Mouse (Mus musculus) urinary bladder, postnatal 14 days (tissue): Measurements from ENCODE around the gene Nostrin.

ENCODE experiments used
- DNase-seq: peaks from one replicate; pipeline ENCODE4 v3.0.0; 2021; ENCODE audit warnings: low spot score

The Nostrin gene

DNA sequence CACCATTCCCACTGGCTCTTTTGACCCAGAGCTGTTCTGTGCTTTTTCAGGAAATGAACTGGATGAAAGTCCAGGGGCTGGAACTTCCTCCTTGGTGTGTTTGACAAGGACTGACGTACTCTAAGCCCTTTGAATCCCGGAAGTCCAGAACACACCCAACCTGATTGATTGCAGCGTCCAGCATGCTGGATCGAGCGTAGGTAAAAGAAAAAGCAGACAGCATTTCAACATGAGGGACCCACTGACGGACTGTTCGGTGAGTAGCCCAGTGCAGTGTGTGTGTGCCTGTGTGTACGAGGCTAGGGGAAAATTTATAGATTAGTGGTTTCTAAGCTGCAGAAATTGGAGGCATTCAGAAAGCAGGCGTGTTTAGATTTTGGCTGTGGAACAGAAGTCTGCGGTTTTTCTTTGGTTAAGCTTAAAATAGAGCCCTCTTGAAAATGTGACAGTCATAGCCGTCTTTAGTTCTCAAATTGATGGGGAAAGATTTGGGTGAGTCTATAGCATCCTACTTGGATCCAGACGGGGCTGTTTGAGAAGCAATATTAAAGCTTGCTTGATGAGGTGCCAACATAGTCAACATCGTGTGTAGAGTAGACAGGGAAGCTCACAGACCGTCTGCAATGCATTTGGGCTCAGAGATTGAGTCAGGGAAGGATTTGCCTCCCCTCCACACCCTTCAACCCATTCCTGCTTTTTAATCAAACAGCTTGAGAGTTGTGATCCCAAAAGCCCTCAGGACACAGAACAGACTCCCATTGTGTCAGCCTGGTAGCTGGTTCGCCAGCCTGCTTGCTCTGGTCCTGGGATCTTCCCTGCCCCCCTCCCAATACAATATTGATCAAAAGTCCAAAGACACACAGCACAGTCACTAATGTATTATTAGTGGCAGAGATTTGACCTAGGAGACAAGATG is at the start of gene Nostrin:
TSS of gene Nostrin (plus strand) at position 140 of the 916 bp plus-strand sequence.
- DNase-seq, result peak; percentile 16

- DNase-seq, result no peak
Observed at GRCm38 (mm10) chr2:69086505-69087260, 48.9 kb upstream of the Nostrin start.

- DNase-seq, result no peak
Observed at GRCm38 (mm10) chr2:69095836-69096235, 39.8 kb upstream of the Nostrin start.

DNA sequence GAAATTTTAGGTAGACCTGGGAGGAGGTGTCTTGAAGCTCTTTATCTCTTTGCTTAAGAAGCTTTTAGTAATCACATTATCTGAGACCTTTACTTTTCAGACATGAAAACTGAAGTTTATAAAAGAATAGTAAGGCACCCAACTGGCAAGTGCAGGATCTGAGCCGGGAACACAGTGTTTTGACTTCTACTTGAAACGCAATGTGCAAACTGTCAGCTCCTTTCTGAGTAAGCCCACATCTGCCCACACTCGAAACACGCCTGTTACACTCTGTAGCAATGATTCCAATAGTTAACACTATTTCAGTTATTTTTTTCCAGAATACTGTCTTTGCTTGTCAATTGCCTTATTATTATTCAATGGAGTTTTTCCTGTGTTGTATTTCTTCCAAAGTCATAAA is 38.8 kb upstream of the Nostrin start:
- DNase-seq, result no peak

DNA sequence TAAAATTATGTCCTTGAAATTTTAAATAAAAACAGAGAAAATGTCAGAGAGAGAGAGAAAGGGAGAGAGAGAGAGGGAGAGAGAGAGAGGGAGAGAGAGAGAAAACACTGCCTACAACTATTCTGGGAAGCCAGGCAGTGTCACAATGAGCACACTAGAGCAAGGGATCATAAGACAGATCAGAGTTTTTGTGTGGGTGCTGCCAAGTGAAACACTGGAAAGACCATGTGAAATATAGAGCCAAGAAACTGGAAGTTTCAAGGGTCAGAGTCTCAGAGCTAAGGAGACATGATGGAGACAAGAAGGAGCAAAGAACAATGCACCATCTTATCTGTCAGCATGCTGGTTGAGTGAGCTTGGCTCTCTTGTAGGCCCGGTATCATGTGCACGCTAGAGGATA is 38.1 kb upstream of the Nostrin start:
- DNase-seq, result no peak

- DNase-seq, result no peak
Observed at GRCm38 (mm10) chr2:69098701-69099100, 36.9 kb upstream of the Nostrin start.

- no peak for DNase-seq
Observed at GRCm38 (mm10) chr2:69099147-69099546, 36.5 kb upstream of the Nostrin start.

DNA sequence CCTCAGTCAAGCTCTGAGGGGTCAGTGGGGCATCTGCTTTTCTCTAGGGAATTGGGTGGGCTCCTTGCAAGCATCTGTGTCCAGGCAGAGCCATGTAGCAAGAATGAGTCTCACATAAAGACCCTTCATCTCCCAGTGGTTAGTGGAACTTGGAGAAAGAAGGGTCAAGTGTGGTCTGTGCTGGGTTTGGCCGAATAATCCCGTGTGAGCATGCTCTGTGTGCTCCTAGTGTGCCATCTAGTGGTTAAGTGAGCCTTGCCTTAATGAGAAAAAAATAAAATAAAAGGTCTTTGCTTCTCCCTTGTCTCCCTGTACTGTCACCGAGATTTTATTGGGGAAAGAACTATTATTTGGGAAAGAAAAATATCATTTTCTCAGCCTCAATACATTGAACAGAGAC is 34.9 kb upstream of the Nostrin start:
- DNase-seq, result peak; percentile 31

DNA sequence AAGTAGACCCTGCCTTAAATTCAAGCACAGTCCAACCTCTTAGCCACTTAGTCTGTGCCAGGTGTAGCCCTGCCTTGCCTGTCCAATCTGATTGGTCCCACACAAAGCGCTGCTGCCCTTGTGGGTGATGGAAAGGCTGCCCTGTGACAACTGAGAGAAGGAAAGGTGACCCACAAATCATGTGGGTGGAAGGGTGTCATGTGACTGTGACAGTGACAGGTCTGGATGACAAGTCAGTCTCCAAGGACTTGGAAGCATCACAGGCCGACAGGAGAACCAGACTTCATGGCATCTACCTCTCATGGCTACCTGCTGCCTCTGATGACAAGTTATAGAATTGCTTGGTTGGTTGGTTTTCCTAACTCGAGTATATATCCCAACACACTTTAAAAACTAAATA is 32.1 kb upstream of the Nostrin start:
- DNase-seq, result no peak

DNA sequence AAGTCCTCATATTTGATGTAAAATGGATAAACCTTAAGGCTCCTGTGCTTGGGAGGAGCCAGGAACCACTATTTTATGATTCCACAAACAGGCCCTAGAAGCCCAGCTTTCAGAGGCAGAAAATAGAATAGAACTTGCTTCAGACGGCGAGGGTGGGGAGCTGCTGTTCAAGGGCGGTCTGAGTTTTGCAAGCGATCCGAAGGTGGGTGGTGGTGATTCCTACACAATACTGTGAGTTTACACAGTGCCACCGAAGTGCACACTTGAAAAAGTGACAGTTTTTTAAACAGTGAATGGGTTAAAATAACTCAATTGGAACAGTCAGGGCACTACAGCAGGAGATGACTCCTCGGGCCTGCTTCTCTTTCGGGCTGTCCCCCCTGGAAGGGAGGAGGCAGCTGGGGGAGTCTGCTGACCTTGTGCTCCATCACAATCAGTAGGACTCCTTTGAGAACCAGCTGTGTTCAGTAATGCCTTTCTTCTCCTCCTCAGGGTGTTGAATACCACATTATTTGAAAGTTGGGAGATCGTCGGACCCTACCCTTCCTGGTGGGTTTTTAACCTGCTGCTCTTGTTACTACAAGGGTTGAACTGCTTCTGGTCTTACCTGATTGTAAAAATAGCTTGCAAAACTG is 31.0 kb upstream of the Nostrin start:
- no peak for DNase-seq

DNA sequence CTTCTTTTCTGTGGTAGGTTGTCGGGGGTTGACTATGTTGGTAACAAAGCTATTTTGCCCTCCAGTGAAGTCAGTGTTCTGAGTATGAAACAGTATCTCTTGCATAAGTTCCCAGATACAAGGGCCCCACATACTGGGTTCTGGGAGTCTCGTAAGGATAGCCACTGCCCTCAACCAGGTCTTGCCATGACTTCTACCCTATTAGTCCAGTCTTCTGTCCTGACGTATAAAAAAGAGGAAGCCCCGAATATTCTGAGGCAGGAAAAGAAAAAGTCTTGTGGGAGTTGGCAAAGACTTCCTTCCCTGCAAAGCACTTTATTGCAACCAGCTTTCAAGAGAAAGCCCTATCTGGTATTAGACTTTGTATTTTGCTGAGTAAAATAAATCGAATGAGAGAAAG is 26.4 kb upstream of the Nostrin start:
- DNase-seq, result no peak

- DNase-seq, result no peak
Observed at GRCm38 (mm10) chr2:69109710-69110109, 25.9 kb upstream of the Nostrin start.

- DNase-seq, result no peak
Observed at GRCm38 (mm10) chr2:69112609-69113008, 23.0 kb upstream of the Nostrin start.

DNA sequence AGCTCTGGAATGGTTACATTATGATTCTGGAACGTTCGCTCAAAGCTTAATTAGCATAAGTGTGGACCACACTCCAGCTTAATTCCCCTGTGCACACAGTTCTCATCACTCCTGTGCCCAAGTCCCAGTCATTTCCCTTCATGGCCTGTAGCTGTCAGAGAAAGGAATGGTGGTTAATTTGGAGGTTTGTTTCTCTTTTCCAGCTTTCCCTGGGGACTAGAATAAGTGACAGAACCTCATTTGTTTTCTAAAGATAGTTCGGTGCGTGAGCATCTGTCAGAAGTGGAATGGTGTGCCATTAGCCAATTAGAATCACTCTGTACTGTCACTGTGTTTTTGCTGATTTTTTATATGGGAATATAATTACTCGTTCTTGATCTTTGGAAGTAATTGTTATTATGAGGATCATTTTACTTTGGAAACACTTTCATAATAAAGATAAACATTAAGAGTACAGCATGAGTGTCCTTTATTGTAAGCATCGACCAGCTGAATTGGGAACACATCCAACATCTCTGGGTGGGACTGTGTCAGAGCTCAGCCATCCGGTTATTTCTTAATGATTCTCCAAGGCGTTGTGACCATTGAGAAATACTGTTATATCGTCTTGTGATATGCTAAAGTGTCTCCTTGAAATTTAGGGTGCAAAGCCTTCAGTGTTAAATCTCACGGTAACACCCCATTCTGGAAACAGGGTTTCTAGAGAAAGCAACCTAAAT is 21.6 kb upstream of the Nostrin start:
- DNase-seq, result no peak

DNA sequence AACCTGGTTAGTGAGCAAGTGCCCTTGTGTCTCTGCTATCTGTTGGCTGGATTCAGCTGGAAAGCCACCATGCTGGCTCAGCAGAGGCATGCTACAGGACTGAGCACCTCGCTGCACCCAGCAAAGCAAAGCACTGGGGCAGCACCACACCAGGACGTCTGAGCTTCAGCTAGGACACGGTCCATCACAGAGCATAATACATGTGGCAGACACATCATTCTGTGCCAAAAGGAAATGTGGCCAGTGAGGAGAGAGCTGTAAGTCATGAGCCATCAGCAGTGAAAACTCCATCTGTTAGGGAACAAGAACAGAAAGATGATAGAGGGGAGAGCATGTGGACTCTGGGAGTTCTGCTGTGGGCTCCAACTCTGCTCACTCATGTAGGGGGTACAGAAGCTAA is 19.7 kb upstream of the Nostrin start:
- no peak for DNase-seq

DNA sequence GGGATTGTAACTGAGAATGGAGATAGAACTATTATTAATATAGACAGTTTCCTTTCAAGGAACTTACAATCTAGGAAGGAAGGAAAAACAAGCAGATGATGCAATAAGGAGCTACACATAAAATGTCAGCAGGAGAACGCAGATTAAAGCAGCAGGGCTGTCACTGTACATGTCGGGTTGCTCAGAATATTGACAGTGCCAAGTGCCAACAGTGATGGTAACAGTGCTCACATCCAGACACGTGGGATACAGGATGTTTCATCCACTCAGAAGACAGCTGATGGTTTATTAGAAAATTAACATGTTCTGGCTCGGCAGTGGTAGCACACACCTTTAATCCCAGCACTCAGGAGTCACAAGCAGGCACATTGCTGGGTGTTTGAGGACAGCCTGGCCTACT is 18.8 kb upstream of the Nostrin start:
- DNase-seq, result no peak

DNA sequence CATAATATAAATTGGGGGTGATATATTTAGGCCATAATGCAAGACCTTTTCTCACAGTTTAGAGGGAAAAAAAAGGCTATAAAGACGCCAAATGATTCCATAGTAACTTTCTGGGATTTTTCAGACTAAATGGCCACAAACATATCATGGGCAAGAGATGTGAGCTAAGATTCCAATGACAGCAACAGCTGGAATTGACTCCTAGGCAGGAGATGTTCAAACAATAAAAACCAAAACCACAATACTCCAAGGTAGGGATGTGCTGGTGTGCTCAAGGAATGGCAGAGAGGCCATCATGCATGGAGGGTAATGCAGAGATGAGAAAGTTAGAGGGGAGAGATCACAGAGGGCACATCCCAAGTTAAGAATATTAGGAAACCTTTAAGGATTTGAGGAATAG is 16.6 kb upstream of the Nostrin start:
- DNase-seq, result no peak

DNA sequence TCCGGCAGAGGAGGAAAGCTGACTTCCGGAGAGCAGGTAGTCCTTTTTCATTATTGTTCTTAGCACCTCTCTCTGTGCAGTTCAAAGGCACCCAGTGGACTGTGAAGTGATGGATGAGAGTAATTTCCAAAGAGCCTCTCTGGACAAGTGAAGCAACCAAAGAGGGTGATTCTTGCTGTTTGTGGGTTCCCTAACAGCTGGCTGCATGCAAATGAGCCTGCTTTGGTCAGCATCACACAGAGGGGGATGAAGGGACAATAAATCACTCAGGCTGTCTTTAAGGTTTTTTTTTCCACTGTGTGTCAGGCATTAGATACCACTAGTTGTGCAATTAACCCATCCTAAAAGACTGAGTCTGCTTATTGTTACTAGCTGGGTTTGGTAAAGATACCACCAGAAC is 15.9 kb upstream of the Nostrin start:
- no peak for DNase-seq

DNA sequence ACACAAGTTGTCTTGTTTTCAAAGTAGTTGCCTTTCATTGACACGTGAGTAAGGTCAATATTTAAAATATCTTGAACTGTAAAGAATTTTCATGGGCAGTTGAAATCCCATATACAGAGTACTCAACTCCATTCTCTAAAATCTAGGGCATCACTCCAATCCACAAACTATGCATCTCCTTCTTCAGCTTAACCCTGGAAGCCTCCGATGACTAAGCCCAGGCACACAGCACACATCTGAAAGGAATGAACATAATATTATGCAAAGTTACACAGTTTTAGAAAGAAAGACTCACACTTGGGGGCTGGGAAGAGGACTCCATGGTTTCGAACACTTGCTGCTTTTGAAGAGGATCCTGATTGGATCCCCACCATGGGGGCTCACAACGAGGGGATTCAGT is 13.9 kb upstream of the Nostrin start:
- no peak for DNase-seq

DNA sequence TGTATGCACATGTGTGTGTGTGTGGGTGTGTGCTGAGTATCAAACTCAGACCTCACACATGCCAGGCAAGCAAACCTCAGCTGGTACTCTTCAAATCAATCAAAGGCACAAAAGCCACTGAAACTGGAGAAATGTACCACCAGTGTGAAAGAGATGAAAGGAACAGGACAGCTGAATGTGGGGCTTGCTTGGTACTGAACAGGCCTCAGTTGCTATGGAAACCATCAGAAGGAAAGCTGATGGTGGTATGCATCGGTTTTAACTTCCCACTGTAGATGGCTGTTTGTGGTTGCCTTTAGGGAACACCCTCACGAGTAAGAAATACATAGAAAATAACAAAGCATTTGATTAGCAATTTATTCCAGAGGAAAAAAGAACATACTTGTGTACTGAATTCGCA is 10.2 kb upstream of the Nostrin start:
- DNase-seq, result no peak

GRCm38 (mm10) chr2:69128321-69128720 is 7.3 kb upstream of the Nostrin start:
- DNase-seq, result no peak

DNA sequence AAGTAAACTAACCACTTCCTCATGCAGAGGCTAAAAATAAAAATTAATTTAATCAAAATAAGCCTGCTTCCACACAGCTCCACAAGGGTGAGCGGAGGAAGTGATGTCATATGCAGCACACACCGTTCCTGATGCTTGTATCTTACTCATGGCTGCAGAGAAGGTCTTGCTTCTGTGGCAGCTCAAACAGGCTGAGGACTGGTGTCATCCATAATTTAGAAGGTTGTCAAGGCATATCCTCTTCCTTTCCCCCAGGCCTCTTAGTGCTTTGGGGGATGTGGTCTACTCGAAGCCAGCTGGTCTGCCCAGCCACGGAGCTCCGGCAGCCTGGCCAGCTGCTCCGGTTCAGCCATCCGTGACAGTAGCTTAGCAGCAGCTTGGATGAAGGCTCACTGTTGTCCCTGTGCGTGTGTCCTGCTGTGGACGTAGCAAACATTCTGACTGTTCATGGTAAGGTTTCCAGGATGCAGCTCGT is 6.6 kb upstream of the Nostrin start:
- DNase-seq, result no peak
